8 mouse cellular contexts compared by ENCODE assay signal in the genomic region with DNA sequence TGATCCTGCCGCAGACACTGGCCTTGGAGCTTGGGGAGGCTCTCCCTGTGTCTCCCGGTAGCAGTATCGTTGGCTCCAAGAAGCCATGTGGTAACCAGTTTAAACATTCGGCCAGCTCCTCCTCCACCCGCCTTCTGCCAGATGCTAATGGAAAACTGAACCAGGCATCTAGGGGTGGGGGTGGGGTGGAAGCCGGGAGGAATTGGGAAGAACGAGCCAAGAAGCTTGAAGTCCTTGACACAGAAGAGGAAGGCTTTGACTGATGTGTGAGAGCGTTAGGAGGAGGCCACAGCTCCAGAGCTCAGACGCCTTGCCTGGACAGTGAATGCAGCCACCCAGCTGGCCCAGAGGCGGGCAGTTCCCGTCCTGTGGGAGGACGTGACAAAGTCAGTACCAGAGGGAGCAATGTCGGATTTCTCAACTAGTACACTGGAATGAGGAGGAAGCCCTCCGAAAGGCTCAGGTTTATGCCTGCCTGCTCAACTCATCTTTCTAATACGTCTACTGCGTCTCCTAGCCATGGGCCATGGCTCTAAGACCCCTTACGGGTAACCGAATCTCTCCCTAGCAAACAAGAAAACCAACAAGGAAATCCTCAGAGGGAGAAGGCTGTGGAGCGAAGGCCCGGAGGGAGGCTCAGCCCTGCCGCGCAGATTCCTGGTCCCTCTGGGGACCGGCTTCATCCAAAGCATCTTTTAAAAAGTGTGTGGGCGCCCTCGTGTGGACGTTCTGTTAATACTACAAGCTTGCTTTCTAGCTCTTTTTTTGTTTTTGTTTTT. TPM values are rescaled to one million over a fixed set of nuclear protein-coding genes. Genes with fewer than 3 reads are reported as not detected.
A peak's percentile ranks its signal among the peaks of the same experiment; 100 is the strongest.
DNase-seq lines count a peak whose midpoint lies in the region; ATAC-seq lines count a peak whose summit lies in the region.

No protein-coding gene starts in this region.

- H3K27ac ChIP-seq in hindbrain, embryonic 13.5 days = peak overlapping the region; percentile 82

- DNase-seq in NIH3T3 (ENCODE audit: low read depth) = peak; percentile 98
- peak; percentile 87 for DNase-seq in cerebellum, adult 9-11 months
- peak; percentile 72 to 79 for DNase-seq in frontal cortex, postnatal 10 days (ENCODE audit: low spot score in 2 of 2)
- peak; percentile 76 to 84 for DNase-seq in layer of hippocampus, postnatal 36 days
- DNase-seq in lung, postnatal 25 days (ENCODE audit: low spot score) = peak; percentile 79
- peak; percentile 85 to 90 for DNase-seq in right cerebral cortex, adult 2 months (ENCODE audit: low spot score in 2 of 2)
- DNase-seq in yolk sac, embryonic 10.5 days (ENCODE audit: low spot score) = peak; percentile 76

- 2% methylated on average over 26 of the region's 26 CpGs for WGBS in hindbrain, embryonic 13.5 days

- peak overlapping the region; percentile 60 for H3K9ac ChIP-seq in hindbrain, embryonic 13.5 days

- peak; percentile 62; the same call in 1 of the 2 replicates for ATAC-seq in hindbrain, embryonic 13.5 days (ENCODE audit: low FRiP score)

- peaks cover 50% of the 10 kb centered on the region for H3K4me1 ChIP-seq in hindbrain, embryonic 13.5 days (replicated peaks)

- H3K27me3 ChIP-seq in hindbrain, embryonic 13.5 days = no peaks in the 10 kb centered on the region

- peak overlapping the region; percentile 33 for H3K4me3 ChIP-seq in hindbrain, embryonic 13.5 days

- H3K4me2 ChIP-seq in hindbrain, embryonic 13.5 days = peak overlapping the region; percentile 60

- H3K9me3 ChIP-seq in hindbrain, embryonic 13.5 days = no peaks in the 10 kb centered on the region

- H3K36me3 ChIP-seq in hindbrain, embryonic 13.5 days = no peaks in the 10 kb centered on the region

RNA-seq across cellular contexts. Expression of a gene that starts 32.0 kb away (rescaled TPM):
- 0.08 TPM in 1 of 2 replicates, not detected in the other for polyA plus RNA-seq in hindbrain, embryonic 13.5 days (2015; fragmentation: Nextera tagmentation; extraction: Ambion mirVana)
- under 1 TPM in 1 of 2 experiments, not detected in 1; 0.15 TPM for total RNA-seq in layer of hippocampus, postnatal 36 days (2021)

RNA-seq across cellular contexts. Expression of a gene that starts 44.0 kb away (rescaled TPM):
- polyA plus RNA-seq in hindbrain, embryonic 13.5 days (2015; fragmentation: Nextera tagmentation; extraction: Ambion mirVana) = not detected in 2 replicates
- total RNA-seq in layer of hippocampus, postnatal 36 days (2021) = not detected

Comparison
In these comparisons a context has a peak if more than half of its experiments do, and no peak if none do; other contexts are left out.
1. Peak in every context shown above with its lines: DNase-seq, ATAC-seq, H3K4me3 ChIP-seq and H3K27ac ChIP-seq.